Comparison of ENCODE assay signal across 13 mouse cellular contexts in genomic region chr13:52088319-52088718, GRCm38 (mm10).
"Had no signal": no experiment of that assay in that cellular context is flagged by ENCODE, and none has a peak within 500 bp of the region (broad histone marks: within the 10 kb centered on the region; RNA-seq: fewer than 3 reads in every experiment).

No protein-coding gene starts in this region.

- H3K9ac ChIP-seq: kidney, embryonic 15.5 days; limb, embryonic 13.5 days; liver, embryonic 14.5 days; midbrain, embryonic 15.5 days; neural tube, embryonic 13.5 days had no signal

- H3K27ac ChIP-seq: kidney, embryonic 15.5 days; limb, embryonic 13.5 days; liver, embryonic 14.5 days; midbrain, embryonic 10.5 days; midbrain, embryonic 15.5 days; neural tube, embryonic 13.5 days had no signal

- H3K27me3 ChIP-seq: kidney, embryonic 15.5 days; limb, embryonic 13.5 days; midbrain, embryonic 15.5 days; neural tube, embryonic 13.5 days had no signal

- H3K4me3 ChIP-seq: kidney, embryonic 15.5 days; limb, embryonic 13.5 days; midbrain, embryonic 10.5 days; midbrain, embryonic 15.5 days; neural tube, embryonic 13.5 days had no signal

- H3K4me1 ChIP-seq: midbrain, embryonic 15.5 days had no signal

- H3K36me3 ChIP-seq: kidney, embryonic 15.5 days; limb, embryonic 13.5 days; midbrain, embryonic 10.5 days; midbrain, embryonic 15.5 days; neural tube, embryonic 13.5 days had no signal

- H3K4me2 ChIP-seq: kidney, embryonic 15.5 days; limb, embryonic 13.5 days; midbrain, embryonic 15.5 days; neural tube, embryonic 13.5 days had no signal

- ATAC-seq: midbrain, embryonic 15.5 days had no signal

- H3K9me3 ChIP-seq: kidney, embryonic 15.5 days; limb, embryonic 13.5 days; midbrain, embryonic 10.5 days; midbrain, embryonic 15.5 days had no signal

- DNase-seq: kidney, postnatal 14 days; left cerebral cortex, postnatal 4 days; lung, adult 18-20 months; lung, postnatal 4 days; right cerebral cortex, adult 18-20 months; right cerebral cortex, postnatal 25 days; thymus, postnatal 4 days had no signal
